Mouse (Mus musculus) gastrocnemius, adult 8-10 months (tissue): ENCODE measurements around the gene Tmem212. TPM values are rescaled to one million over a fixed set of nuclear protein-coding genes. Genes with fewer than 3 reads are reported as not detected.

Experiments used
- DNase-seq, 2 experiments: peaks; one replicate each; pipeline ENCODE4 v3.0.0; 2022; ENCODE audit warnings: low spot score in 2 of 2
- total RNA-seq, 4 experiments: library from RNA; stranded (reverse); gene quantifications; 2 replicates each; pipeline ENCODE4 v1.2.4; 2022

Gene Tmem212
- total RNA-seq, 4 experiments from 2014 or later = not detected

DNA sequence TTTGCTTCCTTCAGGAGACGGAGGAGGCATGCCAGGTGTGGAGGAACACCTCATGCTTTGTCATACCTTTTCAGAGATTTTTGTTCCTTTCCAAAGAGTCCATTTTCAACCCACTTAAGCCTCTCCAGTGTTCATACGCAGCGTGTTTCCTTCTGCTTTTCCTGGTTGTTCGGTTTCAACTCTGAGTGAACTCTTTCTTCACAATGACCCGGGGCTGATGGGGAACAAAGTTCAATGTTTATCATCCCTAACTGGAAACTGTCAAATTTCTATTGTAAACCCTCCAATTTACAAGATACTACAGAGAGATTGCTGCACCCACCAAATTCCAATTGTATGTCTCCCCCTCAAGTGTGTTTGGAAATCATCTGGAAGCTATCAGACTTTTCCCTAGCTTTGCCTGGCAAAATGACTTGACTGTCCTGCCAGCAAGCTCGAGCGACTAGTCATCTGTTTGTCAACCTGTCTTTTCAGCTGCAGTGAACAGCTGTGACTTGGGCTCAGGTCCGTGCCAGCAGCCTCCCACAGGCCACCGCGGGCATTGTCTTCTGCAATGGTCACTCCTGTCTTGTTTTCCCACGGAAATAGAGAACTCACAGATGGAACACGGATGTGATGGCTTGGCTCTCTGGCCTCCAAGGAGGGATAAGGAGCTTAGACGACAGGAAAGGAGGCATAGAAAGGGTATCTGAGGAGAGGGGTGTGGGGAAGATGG, 3.0 kb upstream of the Tmem212 start:
- peak; percentile 39 to 65 for DNase-seq

DNA sequence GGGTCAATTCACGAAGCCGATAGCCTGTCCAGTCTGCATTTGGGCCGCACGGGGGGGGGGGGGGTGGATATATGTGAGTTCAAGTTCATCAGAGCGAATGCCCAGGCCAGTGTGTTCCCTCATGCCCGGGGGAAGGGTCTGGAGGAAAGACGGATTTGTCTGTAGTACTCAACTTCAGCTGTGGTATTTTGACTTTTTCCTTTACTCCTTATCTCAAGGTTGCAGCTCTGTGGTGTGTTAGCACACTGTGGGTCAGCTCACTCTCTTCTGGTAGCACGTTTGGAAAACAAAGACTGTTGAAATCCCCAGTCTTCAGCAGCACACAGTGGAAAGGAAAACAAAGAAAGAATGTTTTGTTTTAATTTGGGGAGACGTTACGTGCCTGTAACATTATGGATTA, 2.0 kb upstream of the Tmem212 start:
- no peak for DNase-seq

DNA sequence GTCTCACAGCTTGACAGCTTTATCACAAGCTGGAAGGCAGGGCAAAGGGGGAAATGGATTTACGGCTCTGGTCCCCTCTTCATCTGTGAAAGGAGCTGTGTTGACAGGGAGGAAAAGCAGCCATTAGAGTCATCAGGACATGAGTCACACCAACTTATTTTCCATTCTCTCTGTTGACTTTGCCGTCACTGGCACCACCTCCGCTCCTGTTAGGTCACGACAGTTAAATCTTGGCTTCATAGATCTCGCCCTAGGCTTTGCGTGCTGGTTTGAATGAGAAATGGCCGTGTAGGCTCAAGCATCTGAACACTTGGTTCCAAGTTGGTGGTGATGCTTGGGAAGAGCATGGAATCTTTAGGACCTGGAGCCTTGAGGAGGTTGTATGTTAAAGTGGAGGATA, 9.6 kb downstream of the Tmem212 start:
- no peak for DNase-seq

DNA sequence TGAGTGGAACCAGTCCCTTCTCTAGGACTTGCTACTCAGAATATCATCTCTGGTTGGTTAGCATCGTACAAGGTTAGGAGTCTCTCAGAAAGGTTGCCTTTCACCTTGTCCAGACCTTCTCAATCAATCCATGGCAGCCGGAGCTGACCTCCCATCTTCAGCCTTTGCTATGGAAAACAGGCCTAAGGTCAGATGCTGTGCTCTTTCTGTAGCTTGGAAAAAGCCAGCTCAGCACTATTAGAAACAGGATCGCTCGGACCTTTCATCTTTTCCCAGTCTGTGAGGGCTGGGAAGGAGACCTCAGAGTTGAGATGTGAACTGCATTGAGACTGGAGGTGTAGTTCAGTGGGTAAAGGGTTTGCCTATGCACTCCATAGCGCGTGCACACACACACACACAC, 10.6 kb downstream of the Tmem212 start:
- no peak for DNase-seq

DNA sequence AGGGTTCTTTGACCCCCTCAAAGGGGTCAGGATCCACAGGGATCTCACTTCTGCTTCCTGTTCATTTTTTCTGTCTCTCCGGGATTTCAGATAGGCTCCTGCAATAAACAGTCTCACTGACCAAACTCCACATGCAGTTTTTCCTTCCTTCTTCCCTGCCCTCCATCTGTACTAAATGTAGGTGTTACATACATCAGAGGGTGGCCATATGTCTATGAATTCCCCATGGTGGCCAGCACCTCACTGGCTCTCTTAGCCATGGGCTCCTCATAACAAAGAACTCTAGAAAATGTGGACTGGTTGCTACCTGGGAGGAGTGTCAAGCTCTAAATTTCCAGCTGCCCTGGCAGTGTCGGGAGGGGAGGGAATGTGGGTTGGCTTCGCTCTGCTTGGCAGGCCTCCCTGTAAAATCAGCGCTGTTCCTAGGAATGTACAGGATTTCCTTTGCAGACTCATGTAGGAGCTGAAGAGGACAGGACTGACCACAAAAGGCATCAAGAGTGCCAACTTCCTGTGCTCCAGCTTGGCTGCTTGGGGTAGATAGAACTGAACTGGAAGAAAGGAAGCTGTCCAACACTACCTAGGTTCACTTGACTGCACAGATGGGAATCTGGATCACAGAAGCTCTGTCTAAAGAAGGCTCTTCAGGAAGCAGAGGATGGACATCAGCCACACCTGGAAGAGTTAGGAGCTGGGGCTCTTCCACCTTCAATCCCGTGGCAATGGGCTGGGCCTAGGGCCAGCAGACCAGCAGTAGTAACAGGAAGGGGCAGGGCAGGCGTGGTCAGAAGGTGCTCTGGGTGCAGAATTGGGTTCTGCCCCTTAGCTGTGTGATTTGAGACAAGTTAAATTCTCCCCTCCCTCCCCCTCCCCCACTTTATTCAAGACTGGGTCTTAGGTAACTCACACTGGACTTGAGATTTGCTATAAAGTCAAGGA, 14.0 kb downstream of the Tmem212 start:
- no peak for DNase-seq

DNA sequence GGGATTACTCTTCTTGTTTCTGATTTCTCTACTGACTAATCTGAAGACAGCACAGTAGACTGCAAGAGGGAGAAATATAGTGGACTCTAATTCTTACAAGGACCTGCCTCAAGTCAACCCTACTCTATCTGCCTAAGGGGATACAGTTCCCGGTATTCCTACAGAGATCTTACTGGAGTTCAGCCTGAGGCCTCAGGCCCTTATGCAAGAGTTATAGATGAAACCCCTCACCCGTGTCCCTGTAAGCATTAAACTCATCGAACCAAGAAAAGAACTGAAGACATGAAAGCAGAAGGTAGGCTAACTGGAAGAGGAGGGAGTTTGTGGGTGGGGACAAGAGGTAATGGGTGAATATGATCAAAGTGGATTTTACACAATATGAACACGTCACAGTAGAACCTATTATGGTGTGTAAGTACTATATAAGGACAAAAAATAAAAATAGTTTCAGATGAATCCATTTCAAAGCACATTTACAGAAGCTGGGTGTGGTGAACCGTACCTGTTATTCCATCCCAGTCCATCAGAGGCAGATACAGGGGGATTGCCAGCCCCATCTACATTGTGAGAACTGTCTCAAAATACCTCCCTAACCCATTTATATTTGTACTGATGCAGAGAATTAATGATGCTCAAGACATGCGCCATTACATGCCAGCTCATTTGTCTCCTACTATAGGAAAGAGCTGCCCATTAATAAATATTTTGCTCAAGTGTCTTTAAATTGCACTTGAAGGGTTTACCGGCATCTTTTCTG, 17.1 kb downstream of the Tmem212 start:
- no peak for DNase-seq

DNA sequence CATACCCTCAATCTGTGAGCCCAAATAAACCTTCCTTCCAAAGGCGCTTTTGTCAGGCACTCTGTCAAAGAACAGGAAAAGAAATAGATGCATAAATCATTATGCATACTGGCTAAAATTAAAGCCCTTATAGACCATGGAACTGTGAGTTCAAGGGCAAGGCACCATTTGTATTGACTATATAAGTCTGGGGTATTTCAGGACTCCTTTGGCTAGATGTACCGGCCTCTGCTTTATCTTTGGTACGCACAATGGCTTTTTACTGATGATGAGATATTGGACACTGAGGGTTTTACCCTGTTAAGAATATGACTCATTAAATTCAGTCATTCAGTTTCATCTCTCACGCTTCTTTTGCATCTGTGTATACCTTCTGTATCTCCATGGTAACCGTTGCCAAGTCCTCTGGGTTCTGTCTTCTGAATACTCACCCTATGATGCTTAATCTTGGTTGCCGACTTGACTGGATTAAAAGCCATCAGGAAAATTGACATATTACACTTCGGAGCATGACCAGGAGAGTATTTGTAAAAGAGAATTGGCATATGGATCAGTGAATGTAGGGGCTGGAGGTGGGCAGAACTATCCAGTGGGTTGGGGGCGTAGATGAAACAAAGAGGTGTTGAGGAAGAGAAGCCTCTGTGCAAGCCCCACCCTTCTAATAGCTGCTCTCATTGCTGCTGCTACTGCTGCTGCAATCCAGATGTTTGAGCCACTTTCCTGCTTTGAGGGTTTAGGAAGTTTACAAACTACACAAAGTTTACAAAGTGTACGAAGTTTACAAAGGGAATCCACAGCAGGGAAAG, 22.7 kb downstream of the Tmem212 start:
- no peak for DNase-seq

DNA sequence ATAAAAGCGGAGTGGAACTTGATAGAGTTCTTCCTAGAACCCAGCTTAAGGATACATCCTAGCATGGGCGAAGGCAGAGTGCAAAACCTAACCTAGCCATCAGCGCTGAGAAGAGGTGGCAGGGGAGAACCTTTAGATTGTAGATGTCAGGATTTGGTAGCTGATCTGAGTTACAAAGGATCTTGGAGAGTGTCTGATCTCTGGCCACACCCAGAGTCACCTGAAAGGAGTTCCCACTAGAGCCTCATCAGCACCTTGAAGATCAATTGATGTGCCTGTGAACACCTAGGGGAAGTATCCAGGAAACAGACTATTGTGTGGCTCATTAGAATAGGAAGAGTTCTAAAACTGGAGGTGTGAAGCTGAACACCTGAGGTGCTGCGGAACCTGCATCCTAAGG, 23.7 kb downstream of the Tmem212 start:
- DNase-seq = no peak

DNA sequence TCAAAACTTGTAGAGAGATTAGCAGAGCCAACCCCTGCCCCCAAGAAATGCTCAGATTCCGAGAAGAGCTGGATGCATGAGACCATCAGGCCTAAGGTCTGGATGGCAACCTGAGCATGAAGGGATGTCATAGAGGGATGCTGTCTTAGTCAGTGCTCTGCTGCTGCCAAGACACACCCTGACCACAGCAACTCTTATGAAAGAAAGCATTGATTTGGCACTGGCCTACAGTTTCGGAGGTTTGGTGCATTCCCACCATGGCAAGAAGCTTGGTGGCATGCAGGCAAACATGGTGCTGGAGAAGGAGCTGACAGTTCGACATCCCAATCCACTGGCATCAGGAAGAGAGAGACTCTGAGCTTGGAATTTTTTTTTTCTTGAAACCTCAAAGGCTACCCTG, 24.3 kb downstream of the Tmem212 start:
- no peak for DNase-seq

DNA sequence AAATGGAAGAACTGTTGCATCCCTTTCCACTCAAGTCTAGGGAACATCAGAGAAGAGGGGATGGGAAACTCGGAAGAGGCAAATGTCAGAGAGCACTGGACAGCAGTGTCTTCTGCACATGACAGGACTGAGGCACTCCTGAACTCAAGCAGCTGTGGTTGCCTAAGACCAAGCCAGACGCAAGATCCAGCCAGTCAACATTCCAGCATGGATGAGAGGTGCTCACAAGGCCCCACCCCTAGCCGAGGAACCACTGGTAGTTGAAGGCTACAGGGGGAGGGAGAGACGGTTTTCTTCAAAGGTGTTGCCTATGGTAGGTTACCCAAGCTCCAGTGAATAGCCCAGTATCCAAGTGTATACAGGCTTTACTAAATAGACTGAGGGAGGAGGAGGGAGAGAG, 24.8 kb downstream of the Tmem212 start:
- no peak for DNase-seq

DNA sequence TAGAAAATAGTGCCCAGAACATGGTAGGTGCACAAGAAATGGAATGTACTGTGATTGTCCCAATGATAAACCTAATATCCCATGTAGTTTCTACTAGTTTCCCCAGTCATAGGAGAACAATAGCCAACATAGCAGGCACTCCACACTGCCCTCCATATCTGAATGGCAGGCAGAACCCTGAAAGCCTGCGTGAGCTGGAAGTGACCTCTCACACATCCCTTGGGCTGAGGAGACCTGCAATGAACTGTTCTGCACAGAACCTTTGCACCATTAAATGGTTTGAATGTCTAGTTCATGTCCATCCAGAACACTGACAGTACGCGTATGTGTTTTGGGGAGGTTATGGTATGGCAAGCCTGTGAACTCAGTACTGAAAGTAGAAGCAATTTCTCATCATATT, 27.5 kb downstream of the Tmem212 start:
- DNase-seq = no peak

DNA sequence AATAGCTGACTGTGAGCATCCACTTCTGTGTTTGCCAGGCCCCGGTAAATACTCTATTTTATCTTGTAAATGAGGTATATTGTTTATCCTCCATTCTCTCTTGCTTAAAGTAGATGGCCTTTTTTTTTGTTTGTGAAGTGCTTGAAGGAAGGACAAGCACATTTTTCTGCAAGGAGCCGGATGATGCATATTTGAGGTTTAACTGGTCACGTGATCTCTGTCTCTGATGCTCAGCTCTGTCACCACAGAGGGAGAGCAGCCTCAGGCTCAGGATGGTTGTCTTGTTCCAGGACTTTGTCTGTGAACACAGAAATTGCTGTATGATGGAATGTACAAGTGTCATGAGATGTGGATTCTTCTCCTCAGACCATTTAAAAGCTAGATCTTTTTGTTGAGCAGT, 28.4 kb downstream of the Tmem212 start:
- no peak for DNase-seq

DNA sequence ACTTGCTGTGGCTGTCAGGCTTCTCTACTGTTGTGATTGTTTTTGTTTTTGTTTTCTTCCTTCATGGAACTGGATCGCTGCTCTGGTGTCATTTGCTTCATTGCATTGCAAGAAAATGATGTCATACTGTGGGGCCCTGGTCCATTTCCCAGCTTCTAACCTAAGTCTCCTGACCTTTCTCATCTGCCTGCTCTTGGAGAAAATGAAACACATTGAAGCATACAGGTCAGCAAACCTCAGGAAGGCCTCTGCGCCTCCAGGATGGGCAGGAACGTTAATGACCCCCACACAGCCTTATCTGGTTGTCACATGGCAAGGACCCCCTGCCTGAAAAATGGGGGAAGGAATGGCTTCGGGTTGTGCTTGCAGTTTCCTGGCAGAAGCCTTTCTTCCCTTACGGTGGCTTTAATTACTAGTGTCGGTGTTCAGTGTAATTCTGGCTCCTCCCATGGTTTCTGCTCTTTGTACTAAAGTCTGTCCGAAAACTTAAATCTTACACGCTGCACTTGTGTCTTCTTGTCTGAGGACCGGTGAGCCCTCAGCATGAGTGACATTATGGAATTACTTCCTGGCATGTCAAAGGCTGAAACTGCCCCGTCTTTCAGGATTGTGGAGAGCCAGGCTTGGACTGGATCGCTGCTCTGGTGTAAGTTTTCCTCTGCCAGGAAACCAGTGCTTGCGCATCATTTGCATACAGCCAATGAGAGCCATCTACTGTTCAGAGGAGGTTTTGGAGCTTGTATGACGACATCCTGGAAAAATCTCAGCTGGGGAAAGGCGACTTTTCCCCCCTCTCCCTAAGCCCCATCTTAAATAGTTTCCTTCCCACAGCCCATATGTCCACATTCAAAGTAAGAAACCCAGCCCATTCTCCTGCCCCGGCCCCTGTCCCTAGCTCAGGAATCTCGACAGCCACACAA, 33.1 kb downstream of the Tmem212 start:
- peak; percentile 33 to 42 for DNase-seq

DNA sequence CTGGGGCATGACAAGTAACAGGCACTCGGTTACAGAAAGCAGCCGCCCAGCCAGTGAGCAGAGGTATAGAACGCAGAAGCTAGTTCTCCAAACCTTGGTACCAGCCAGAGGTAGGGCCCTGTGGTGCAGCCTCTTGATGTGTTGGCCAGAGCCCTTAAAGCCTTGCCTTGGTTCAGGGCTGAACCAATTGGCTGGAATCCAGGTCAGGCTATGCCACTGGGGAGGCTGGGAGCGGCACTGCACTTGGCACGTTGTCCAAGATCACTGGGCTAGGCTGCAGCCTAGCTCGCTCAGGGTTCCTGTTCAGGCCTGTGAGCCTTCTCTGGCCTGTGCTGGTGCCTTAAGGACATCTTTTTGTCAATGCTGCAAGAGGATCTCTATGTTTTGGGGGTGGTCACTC, 34.6 kb downstream of the Tmem212 start:
- peak; percentile 29 to 42 for DNase-seq

DNA sequence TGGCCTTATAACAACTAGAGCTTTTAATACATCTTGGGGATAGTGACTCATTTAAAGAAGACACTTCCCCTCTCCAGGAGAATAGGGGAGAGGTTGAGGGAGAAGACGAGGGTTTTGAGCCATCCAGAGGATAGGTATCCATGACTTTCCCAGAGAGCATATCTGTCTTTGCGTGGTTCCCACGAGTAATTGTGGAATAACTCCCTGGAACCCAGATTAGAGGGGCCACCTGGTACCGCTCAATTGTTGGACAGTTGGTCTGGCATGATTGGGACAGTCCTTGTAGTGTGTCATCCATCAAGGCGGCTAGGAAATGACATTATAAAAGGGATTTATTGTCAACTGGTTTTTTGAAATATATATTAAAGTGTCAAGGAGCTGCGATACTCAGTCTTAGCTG, 35.1 kb downstream of the Tmem212 start:
- no peak for DNase-seq

DNA sequence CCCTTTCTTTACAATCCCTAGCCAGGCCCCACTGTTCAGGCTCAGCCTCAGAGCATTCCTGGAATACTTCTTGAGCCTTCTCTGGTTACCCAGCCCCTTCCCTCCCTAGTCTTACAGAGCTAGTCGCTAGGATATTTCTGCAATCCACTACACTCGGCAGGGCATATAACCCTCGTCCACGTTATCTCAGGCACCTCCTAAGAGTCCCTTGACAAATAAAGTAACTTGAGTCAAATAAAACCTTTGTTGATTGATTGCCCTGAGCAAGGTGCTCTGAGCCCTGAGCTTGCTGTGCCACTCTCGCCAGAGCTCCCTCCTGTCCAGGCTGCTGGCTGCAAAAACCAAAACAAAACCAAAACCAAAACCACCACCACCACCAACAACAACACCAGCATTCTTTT, 37.0 kb downstream of the Tmem212 start:
- no peak for DNase-seq

DNA sequence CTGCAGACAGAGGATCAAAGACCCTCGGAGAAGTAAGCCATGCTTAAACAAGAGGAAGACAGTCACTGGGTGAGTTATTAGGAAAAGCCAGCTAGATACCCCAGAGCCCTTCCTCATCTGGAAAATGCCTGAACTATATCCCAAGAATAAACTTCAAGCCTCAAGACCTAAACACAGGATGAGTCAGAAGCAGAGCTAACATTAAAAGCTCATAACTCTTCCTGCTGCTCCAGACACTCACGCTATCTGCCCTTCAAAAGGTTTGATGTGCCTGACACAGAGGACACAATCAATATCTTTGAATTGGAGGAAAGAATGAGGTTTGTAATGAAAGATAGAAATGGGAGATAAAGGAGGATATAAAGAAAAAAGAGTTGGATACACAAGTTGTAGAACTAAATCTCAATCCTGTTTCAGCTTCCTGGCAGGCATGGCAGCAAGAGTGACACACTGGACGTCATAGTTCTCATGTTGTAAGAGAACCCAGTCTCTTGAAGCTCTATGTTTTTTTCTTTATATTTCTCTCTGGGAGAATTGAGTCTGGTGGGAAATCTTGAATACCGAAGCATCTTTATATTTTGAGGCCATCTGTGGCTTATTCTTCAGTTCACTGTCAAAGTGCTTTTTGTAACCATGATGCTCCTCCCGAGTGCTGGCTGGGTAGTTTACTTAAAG, 37.6 kb downstream of the Tmem212 start:
- DNase-seq = no peak

DNA sequence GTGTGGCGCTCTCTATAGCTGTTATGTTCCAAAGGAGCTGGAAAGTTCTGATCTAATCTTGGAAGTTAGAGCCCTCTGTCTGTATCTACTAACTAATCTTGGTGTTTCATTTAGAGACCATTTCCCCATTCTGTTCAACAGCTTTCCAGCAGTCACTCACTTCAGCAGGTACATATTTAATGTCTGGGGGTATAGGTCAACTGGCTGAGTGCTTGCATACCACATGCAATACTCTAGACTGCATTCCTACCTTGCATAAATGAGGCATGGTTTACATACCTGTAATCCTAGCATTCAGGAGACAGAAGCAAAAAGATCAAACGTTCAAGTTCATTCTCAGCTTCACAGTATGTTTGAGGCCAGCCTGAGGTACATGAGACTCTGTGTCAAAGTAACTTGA, 39.9 kb downstream of the Tmem212 start:
- DNase-seq = no peak

DNA sequence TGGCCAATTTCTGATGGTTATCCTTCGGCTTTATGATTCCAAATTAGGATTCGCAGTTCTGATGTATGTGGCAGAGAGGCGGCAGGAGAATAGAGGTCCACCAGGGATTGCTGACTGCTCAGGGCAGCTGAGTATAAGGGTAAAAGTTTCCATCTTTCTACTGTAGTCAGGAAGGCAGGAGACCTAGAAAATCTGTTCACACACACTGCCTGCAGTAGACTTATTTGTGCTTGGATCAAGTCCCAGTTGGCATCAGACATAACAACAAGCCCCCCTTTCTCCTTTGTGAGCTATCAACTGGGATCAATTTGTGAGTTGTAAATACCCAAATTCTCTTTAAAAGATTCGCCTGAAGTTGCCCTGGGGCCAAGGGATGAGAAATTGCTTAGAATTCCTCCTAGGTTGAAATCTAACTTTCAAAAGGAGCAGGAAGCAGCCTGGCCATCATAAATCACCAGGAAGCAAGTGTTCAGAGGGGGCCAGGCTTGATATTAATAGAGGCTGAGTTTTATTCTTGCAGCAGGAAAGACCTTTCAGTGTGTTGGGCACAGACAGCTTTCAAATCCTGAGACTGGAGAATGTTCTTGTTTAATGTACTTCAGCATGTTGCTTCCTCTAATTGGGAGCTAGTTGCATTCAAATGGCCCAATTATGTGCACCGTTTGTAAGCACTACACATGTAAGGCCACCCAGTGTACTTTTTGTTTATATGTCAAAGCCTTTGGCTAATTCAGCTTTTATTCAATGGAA, 41.6 kb downstream of the Tmem212 start:
- DNase-seq = no peak
